Mouse (Mus musculus) ES-E14 (cell line): Measurements from ENCODE around the gene Pnmal2. TPM values are rescaled to one million over a fixed set of nuclear protein-coding genes. Genes with fewer than 3 reads are reported as not detected.

ENCODE experiments used
- DNase-seq: peaks from one replicate; pipeline ENCODE4 v3.0.0-alpha.2; 2013; ENCODE audit warnings: low read depth, low spot score
- H3K27ac ChIP-seq: 2 replicates; pipeline ENCODE4 v1.5.1; 2012; ENCODE audit warnings: low read depth, mild to moderate bottlenecking, low read length, moderate library complexity, mixed read lengths; ENCODE audit not compliant: poor library complexity, insufficient read depth, severe bottlenecking
- H3K36me3 ChIP-seq: 2 replicates; pipeline ENCODE4 v1.6.1; 2012; ENCODE audit warnings: mild to moderate bottlenecking, low read length, moderate library complexity, mixed read lengths; ENCODE audit not compliant: control insufficient read depth, poor library complexity, insufficient read depth, severe bottlenecking
- H3K4me1 ChIP-seq, 2 experiments: fragments of 150-350 bp in 1 of 2; sonication (generic) in 1 of 2; 2 replicates each; pipeline ENCODE4 v1.6.1; 2012; ENCODE audit warnings: low read length in 2 of 2, mild to moderate bottlenecking in 1 of 2, mixed read lengths in 1 of 2; ENCODE audit not compliant: control insufficient read depth in 2 of 2, insufficient read depth in 2 of 2, poor library complexity in 1 of 2
- H3K4me3 ChIP-seq, 2 experiments: fragments of 150-350 bp in 1 of 2; sonication (generic) in 1 of 2; 2 replicates each; pipeline ENCODE4 v1.5.1; 2012; ENCODE audit warnings: low read length in 2 of 2, low read depth in 1 of 2, mild to moderate bottlenecking in 1 of 2, mixed read lengths in 1 of 2; ENCODE audit not compliant: insufficient read depth in 1 of 2, poor library complexity in 1 of 2, severe bottlenecking in 1 of 2
- H3K9ac ChIP-seq: 2 replicates; pipeline ENCODE4 v1.6.1; 2012; ENCODE audit warnings: low read depth, mild to moderate bottlenecking, low read length, mixed read lengths; ENCODE audit not compliant: poor library complexity, insufficient read depth, severe bottlenecking
- H3K9me3 ChIP-seq: fragments of 150-350 bp; sonication (generic); 2 replicates; pipeline ENCODE4 v1.6.1; 2012; ENCODE audit warnings: low read depth, mild to moderate bottlenecking, low read length; ENCODE audit not compliant: control insufficient read depth, insufficient read depth
- CHD2 ChIP-seq: IDR thresholded peaks from 2 replicates; pipeline ENCODE4 v1.6.1; 2014; ENCODE audit warnings: mild to moderate bottlenecking, low read depth, low read length, inconsistent platforms
- HCFC1 ChIP-seq: IDR thresholded peaks from 2 replicates; pipeline ENCODE4 v1.6.1; 2012; ENCODE audit warnings: low read length, inconsistent platforms, borderline replicate concordance; ENCODE audit not compliant: insufficient read depth
- MAFK ChIP-seq: IDR thresholded peaks from 2 replicates; pipeline ENCODE4 v1.6.1; 2014; ENCODE audit warnings: mild to moderate bottlenecking, low read depth, low read length, inconsistent platforms; ENCODE audit not compliant: insufficient read depth
- ZC3H11A ChIP-seq: IDR thresholded peaks from 2 replicates; pipeline ENCODE4 v1.6.1; 2012; ENCODE audit warnings: low read depth, mild to moderate bottlenecking, inconsistent platforms, low read length, borderline replicate concordance
- ZNF384 ChIP-seq: IDR thresholded peaks from 2 replicates; pipeline ENCODE4 v1.6.1; 2012; ENCODE audit warnings: low read depth, low read length, inconsistent platforms
- in situ Hi-C, 2 experiments: fragments of 600-800 bp; cut with MboI; formaldehyde crosslinking; loops; one replicate each; pipeline ENCODE4 v1.15.1; 2025; ENCODE audit warnings: low sequenced_read_pairs in 2 of 2, inconsistent platforms in 1 of 2; ENCODE audit not compliant: unreplicated experiment in 2 of 2
- total RNA-seq: library from RNA; depleted of rRNA; stranded (reverse); fragments of 300-350 nt; gene quantifications from 2 replicates; pipeline ENCODE4 v1.2.3, GENCODE M21; 2012

Pnmal2 gene
- total RNA-seq, 1 experiment, result 0.71 TPM

DNA sequence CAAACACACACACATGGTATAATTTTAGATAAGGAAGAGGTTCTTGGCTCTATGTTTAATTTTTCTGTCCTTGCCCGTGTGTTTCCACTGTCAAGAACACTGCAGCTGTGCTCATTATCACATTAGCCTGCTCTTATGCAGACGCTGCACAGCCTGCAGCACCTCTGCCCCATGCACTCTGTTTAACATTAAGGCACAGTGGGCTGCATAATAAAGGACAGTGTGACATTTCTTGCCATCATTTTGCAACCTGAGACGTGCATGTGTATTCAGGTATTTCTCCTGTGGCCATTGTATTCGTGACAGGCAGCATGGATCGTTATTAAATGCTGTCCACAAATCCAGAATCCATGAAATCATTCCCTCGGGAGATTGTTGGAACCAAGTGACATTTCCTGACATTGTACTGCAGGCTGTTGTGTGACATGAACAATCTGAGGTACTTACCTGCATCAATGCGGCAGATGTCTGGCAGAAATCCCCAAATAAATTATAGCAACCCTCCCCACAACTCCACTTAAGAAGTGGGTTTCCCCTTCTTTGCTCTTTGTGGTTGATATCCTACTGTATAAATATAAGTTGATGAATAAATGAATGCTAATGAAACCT lies 43.2 kb downstream of the Pnmal2 start:
- in situ Hi-C loops, result no loop called here
- peaks cover 1 to 8% of the 10 kb centered on the region in 2 experiments; a peak in 2 of 4 replicates for H3K4me1 ChIP-seq
- no peak overlapping the region for H3K9ac ChIP-seq

DNA sequence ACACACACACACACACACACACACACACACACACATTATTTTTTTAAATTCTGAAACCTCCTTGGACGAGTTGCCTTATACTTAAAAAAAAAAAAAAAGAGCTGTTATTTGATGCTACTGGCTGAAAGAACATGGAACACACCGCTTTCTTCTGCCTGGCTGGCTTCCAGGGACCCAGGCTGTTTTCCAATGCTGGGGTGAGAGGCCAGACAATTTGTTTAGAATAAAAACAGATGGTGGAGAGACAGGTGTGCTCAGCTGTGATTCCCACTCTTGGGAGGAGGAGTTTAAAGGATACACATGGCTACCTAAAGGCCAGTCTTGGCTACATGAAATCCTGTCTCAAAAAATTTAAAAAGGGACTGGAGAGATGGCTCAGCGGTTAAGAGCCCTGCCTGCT lies 43.9 kb downstream of the Pnmal2 start:
- Histone ChIP-seq H3K27ac (no peak overlapping the region), H3K9ac (no peak overlapping the region), H3K36me3 (no peaks in the 10 kb centered on the region), H3K9me3 (no peaks in the 10 kb centered on the region), H3K4me1 (peaks cover 1 to 9% of the 10 kb centered on the region in 2 experiments; a peak in 2 of 4 replicates), H3K4me3 (no peak overlapping the region)
- in situ Hi-C loops, result no loop called here
- TF ChIP-seq ZC3H11A, result no peak
- no peak for TF ChIP-seq MAFK
- TF ChIP-seq HCFC1, result no peak
- TF ChIP-seq CHD2, result no peak
- TF ChIP-seq ZNF384, result no peak
- DNase-seq, result no peak

More for the DNA sequence above, 43.2 kb downstream of the Pnmal2 start:
- TF ChIP-seq ZNF384 (no peak), HCFC1 (no peak), MAFK (no peak), CHD2 (no peak), ZC3H11A (no peak)
- H3K36me3 ChIP-seq, result no peaks in the 10 kb centered on the region
- no peak for DNase-seq
- H3K4me3 ChIP-seq, result no peak overlapping the region
- no peaks in the 10 kb centered on the region for H3K9me3 ChIP-seq
- no peak overlapping the region for H3K27ac ChIP-seq

DNA sequence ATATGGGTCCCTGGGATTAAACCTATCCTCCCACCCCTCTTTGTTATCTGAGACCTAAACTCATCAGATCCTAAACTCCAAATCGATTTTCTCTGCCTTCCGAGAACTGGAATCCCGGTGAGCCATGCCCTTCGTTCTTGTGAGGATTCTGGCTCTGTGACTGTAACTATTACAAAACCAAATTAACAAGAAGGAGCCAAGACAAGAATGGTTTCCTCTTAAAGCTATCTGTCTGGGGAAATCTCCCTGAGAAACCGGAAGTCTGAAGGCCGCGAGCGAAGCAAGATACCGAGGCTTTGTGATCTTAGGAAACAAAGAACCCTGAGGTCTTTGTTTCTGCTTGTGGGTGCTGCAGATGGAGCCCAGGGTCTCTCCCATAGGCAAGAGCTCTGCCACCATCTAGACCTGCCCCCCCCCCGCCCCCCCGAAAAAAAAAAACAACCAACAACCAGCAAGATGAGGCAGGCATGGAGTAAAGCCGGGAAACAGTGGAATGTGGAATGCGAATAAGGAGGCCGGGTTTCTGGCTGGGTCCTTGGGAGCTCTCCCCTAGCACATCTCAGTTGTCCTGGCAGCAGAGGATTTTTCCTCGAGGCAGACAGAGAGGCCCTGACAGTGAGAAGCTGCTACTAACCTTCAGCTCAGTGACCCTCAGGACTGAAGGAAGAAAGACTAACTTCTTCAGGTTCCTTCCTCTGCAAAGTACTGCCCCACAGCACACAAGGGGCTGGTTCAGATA lies 45.7 kb downstream of the Pnmal2 start:
- Histone ChIP-seq H3K36me3 (no peaks in the 10 kb centered on the region), H3K4me1 (peaks cover 1 to 14% of the 10 kb centered on the region in 2 experiments; a peak in 2 of 4 replicates), H3K27ac (no peak overlapping the region; the same call in 1 of the 2 replicates), H3K4me3 (peak overlapping the region in 1 of 2 experiments; percentile 5; a peak in 2 of 4 replicates), H3K9me3 (no peaks in the 10 kb centered on the region), H3K9ac (peak overlapping the region; percentile 11; the same call in 1 of the 2 replicates)
- peak; percentile 27 for DNase-seq
- TF ChIP-seq HCFC1 (no peak), CHD2 (no peak), ZC3H11A (no peak), MAFK (no peak), ZNF384 (no peak)
- in situ Hi-C loops, result loop anchor here in 1 of 2 experiments (5.0 kb wide), 1 partner anchor 38 kb away; no protein-coding TSS in a partner anchor

DNA sequence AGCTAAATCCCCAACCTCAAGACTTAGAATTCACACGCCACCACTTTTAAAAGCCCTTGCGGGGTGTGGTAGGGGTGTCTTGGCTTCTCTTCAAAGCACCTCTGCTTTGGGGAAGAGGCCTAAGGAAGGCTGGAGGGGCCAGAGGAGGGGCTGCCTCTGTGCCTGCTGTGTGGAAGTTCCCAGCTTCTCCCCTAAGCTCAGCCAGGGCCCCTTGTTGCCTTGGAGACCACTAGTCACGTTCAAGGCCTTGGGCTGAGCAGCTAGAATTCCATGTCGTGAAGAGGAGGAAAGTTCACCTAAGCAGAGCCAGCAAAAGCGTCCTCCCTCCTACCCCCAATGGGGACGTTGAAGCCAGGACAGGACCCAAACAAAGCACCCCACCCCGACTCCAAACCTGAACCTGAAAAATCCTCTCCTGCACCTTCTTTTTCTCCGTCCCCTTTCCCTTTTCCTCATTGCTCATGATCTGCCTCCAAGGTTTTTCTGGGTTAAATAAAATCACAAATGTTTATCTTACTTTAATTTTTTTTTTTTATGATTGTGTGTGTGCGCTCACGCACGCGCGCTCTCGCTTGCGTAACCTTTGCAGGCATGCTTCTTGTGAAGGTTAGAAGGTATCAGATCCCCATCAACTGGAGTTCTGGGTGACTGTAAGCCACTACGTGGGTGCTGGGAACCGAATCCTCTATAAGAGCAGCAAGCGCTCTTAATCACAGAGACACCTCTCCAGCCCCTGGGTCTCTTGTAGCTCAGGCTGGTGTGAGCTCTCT lies 47.4 kb downstream of the Pnmal2 start:
- Histone ChIP-seq H3K4me1 (peaks cover 1 to 14% of the 10 kb centered on the region in 2 experiments; a peak in 2 of 4 replicates), H3K9me3 (no peaks in the 10 kb centered on the region), H3K27ac (no peak overlapping the region), H3K4me3 (no peak overlapping the region), H3K36me3 (no peaks in the 10 kb centered on the region), H3K9ac (no peak overlapping the region)
- DNase-seq, result no peak
- no peak for TF ChIP-seq ZNF384
- TF ChIP-seq ZC3H11A, result no peak
- no peak for TF ChIP-seq MAFK
- TF ChIP-seq CHD2, result no peak
- in situ Hi-C loops, result loop anchor here in 1 of 2 experiments (5.0 kb wide), 1 partner anchor 40 kb away; no protein-coding TSS in a partner anchor
